Mouse (Mus musculus): ENCODE data around the gene Slc5a6. TPM values are rescaled to one million over a fixed set of nuclear protein-coding genes. Genes with fewer than 3 reads are reported as not detected.
"Not testable (repeated sequence)": the region's sequence is repeated elsewhere in the genome, so short reads cannot be mapped to it uniquely, and the experiment has no call there.

Slc5a6 gene
- polyA plus RNA-seq, 1 experiment from 2014 or later: 10.9 TPM

GRCm38 (mm10) chr5:31054261-31055215 is 5.8 kb upstream of the Slc5a6 start, which contains the start of gene Cad:
Gene Cad, plus strand, starts transcription at chr5:31054780.
- Histone ChIP-seq H3K27ac (peak within 1 kb of the TSS; percentile 52), H3K4me1 (peaks cover 23% of the 10 kb centered on the region), H3K36me3 (ENCODE audit: poor library complexity, severe bottlenecking) (peaks cover 38% of the 10 kb centered on the region), H3K4me2 (peak within 1 kb of the TSS; percentile 85), H3K27me3 (no peaks in the 10 kb centered on the region), H3K9me3 (replicated peaks) (no peaks in the 10 kb centered on the region), H3K4me3 (peak within 1 kb of the TSS; percentile 54), H3K9ac (peak within 1 kb of the TSS; percentile 83)
- under 1% methylated on average over 64 of the region's 64 CpGs for WGBS
- peak; percentile 99 for ATAC-seq

- H3K27ac ChIP-seq: peak overlapping the region; percentile 52; the same call in 1 of the 2 replicates
- not testable (repeated sequence) for H3K9me3 ChIP-seq (replicated peaks); ATAC-seq; H3K27me3 ChIP-seq
- peak overlapping the region; percentile 54 for H3K4me3 ChIP-seq
- peak overlapping the region; percentile 83 for H3K9ac ChIP-seq
- H3K4me1 ChIP-seq: peaks cover 25% of the 10 kb centered on the region
- 53% methylated on average over 4 of the region's 4 CpGs for WGBS
- peaks cover 30% of the 10 kb centered on the region for H3K36me3 ChIP-seq (ENCODE audit: poor library complexity, severe bottlenecking)
- peak overlapping the region; percentile 85 for H3K4me2 ChIP-seq
Observed at GRCm38 (mm10) chr5:31053728-31054127, 5.0 kb upstream of the Slc5a6 start.

- ATAC-seq: no peak
- no peaks in the 10 kb centered on the region for H3K9me3 ChIP-seq (replicated peaks)
- no peak overlapping the region for H3K4me2 ChIP-seq
Observed at GRCm38 (mm10) chr5:31050427-31050826, 1.7 kb upstream of the Slc5a6 start.

GRCm38 (mm10) chr5:31047848-31048762 is 619 bp downstream of the Slc5a6 start, which contains the start of gene Atraid:
Gene Atraid, plus strand, starts transcription at chr5:31048312.
- WGBS: under 1% methylated on average over 73 of the region's 73 CpGs
- peak within 1 kb of the TSS; percentile 75 for H3K4me3 ChIP-seq
- peak within 1 kb of the TSS; percentile 90 for H3K27ac ChIP-seq
- no peaks in the 10 kb centered on the region for H3K9me3 ChIP-seq (replicated peaks)
- H3K9ac ChIP-seq: peak within 1 kb of the TSS; percentile 89
- peaks cover 17% of the 10 kb centered on the region for H3K4me1 ChIP-seq
- no peaks in the 10 kb centered on the region for H3K27me3 ChIP-seq
- H3K36me3 ChIP-seq (ENCODE audit: poor library complexity, severe bottlenecking): 0 out of 2 replicates have a peak, but pooled peaks cover 17% of the 10 kb centered on the region
- ATAC-seq: peak; percentile 97
- H3K4me2 ChIP-seq: peak within 1 kb of the TSS; percentile 76

More at GRCm38 (mm10) chr5:31050427-31050826, 1.7 kb upstream of the Slc5a6 start:
- 0 out of 2 replicates have a peak, but pooled peaks cover 13% of the 10 kb centered on the region for H3K36me3 ChIP-seq (ENCODE audit: poor library complexity, severe bottlenecking)
- no peak overlapping the region for H3K4me3 ChIP-seq
- H3K9ac ChIP-seq: no peak overlapping the region
- H3K27ac ChIP-seq: no peak overlapping the region
- H3K4me1 ChIP-seq: peaks cover 27% of the 10 kb centered on the region
- H3K27me3 ChIP-seq: no peaks in the 10 kb centered on the region

- peak overlapping the region; percentile 89 for H3K9ac ChIP-seq
- WGBS: 87% methylated on average over 5 of the region's 5 CpGs
Observed at GRCm38 (mm10) chr5:31047074-31047473, 1.6 kb downstream of the Slc5a6 start.

GRCm38 (mm10) chr5:31046416-31046815 is 2.3 kb downstream of the Slc5a6 start:
- no peak for ATAC-seq
- Histone ChIP-seq H3K4me2 (no peak overlapping the region), H3K4me1 (peaks cover 17% of the 10 kb centered on the region), H3K4me3 (no peak overlapping the region), H3K9ac (no peak overlapping the region), H3K36me3 (ENCODE audit: poor library complexity, severe bottlenecking) (peaks cover 21% of the 10 kb centered on the region), H3K27me3 (no peaks in the 10 kb centered on the region), H3K9me3 (replicated peaks) (no peaks in the 10 kb centered on the region), H3K27ac (no peak overlapping the region)
- 95% methylated on average over 6 of the region's 6 CpGs for WGBS

More at GRCm38 (mm10) chr5:31047074-31047473, 1.6 kb downstream of the Slc5a6 start:
- Histone ChIP-seq H3K27me3 (no peaks in the 10 kb centered on the region), H3K4me2 (peak overlapping the region; percentile 76), H3K9me3 (replicated peaks) (no peaks in the 10 kb centered on the region), H3K4me3 (peak overlapping the region; percentile 75), H3K27ac (no peak overlapping the region), H3K4me1 (peaks cover 17% of the 10 kb centered on the region), H3K36me3 (ENCODE audit: poor library complexity, severe bottlenecking) (peaks cover 15% of the 10 kb centered on the region)
- no peak for ATAC-seq

GRCm38 (mm10) chr5:31038171-31038845 is 10.4 kb downstream of the Slc5a6 start:
- Histone ChIP-seq H3K9ac (no peak overlapping the region), H3K27me3 (no peaks in the 10 kb centered on the region), H3K36me3 (ENCODE audit: poor library complexity, severe bottlenecking) (peaks cover 67% of the 10 kb centered on the region), H3K4me3 (no peak overlapping the region), H3K27ac (no peak overlapping the region), H3K4me1 (no peaks in the 10 kb centered on the region), H3K4me2 (no peak overlapping the region), H3K9me3 (replicated peaks) (no peaks in the 10 kb centered on the region)
- ATAC-seq: no peak
- WGBS: 92% methylated on average over 7 of the region's 7 CpGs

GRCm38 (mm10) chr5:31036556-31036955 is 12.2 kb downstream of the Slc5a6 start:
- not testable (repeated sequence) for H3K27ac ChIP-seq; ATAC-seq; H3K4me3 ChIP-seq; H3K9me3 ChIP-seq (replicated peaks); H3K27me3 ChIP-seq; H3K9ac ChIP-seq; H3K4me2 ChIP-seq; H3K4me1 ChIP-seq
- peaks cover 51% of the 10 kb centered on the region for H3K36me3 ChIP-seq (ENCODE audit: poor library complexity, severe bottlenecking)
- WGBS: 93% methylated on average over 11 of the region's 11 CpGs

GRCm38 (mm10) chr5:31034669-31035068 is 14.1 kb downstream of the Slc5a6 start:
- H3K9ac ChIP-seq: no peak overlapping the region
- no peak overlapping the region for H3K27ac ChIP-seq
- H3K4me3 ChIP-seq: no peak overlapping the region
- no peak overlapping the region for H3K4me2 ChIP-seq
- 91% methylated on average over 6 of the region's 6 CpGs for WGBS
- H3K4me1 ChIP-seq: no peaks in the 10 kb centered on the region
- peaks cover 32% of the 10 kb centered on the region for H3K36me3 ChIP-seq (ENCODE audit: poor library complexity, severe bottlenecking)
- H3K9me3 ChIP-seq (replicated peaks): no peaks in the 10 kb centered on the region
- no peaks in the 10 kb centered on the region for H3K27me3 ChIP-seq
- no peak for ATAC-seq

GRCm38 (mm10) chr5:31031508-31031907 is 17.2 kb downstream of the Slc5a6 start:
- no peak overlapping the region for H3K9ac ChIP-seq
- no peak overlapping the region for H3K27ac ChIP-seq
- 88% methylated on average over 8 of the region's 8 CpGs for WGBS
- H3K36me3 ChIP-seq (ENCODE audit: poor library complexity, severe bottlenecking): peaks cover 4% of the 10 kb centered on the region; the same call in 1 of the 2 replicates
- no peaks in the 10 kb centered on the region for H3K27me3 ChIP-seq
- no peak overlapping the region for H3K4me2 ChIP-seq
- no peaks in the 10 kb centered on the region for H3K4me1 ChIP-seq
- ATAC-seq: no peak
- H3K9me3 ChIP-seq (replicated peaks): no peaks in the 10 kb centered on the region
- no peak overlapping the region for H3K4me3 ChIP-seq

- Histone ChIP-seq H3K27me3 (no peaks in the 10 kb centered on the region), H3K36me3 (ENCODE audit: poor library complexity, severe bottlenecking) (no peaks in the 10 kb centered on the region), H3K9ac (no peak overlapping the region), H3K4me3 (no peak overlapping the region), H3K4me2 (no peak overlapping the region), H3K9me3 (replicated peaks) (no peaks in the 10 kb centered on the region), H3K27ac (no peak overlapping the region), H3K4me1 (no peaks in the 10 kb centered on the region)
- no peak for ATAC-seq
- WGBS: 88% methylated on average over 4 of the region's 4 CpGs
Observed at GRCm38 (mm10) chr5:31030926-31031325, 17.8 kb downstream of the Slc5a6 start.

All from forebrain, embryonic 13.5 days (tissue).